Mouse (Mus musculus) embryonic facial prominence, embryonic 10.5 days (tissue): ENCODE measurements around the gene Grik4. TPM values are rescaled to one million over a fixed set of nuclear protein-coding genes. Genes with fewer than 3 reads are reported as not detected.

Experiments used
- DNase-seq: peaks from one replicate; pipeline ENCODE4 v3.0.0-alpha.2; 2017; ENCODE audit warnings: low spot score
- H3K27ac ChIP-seq: fragments of 300-500 bp; sonication (generic); replicated peaks from 2 replicates; pipeline ENCODE4 v1.5.1; 2016; ENCODE audit warnings: mild to moderate bottlenecking
- H3K27me3 ChIP-seq: fragments of 300-500 bp; sonication (generic); replicated peaks from 2 replicates; pipeline ENCODE4 v1.6.1; 2016; ENCODE audit warnings: low read depth, mild to moderate bottlenecking; ENCODE audit not compliant: poor library complexity, severe bottlenecking
- H3K36me3 ChIP-seq: fragments of 300-500 bp; sonication (generic); replicated peaks from 2 replicates; pipeline ENCODE4 v1.6.1; 2016; ENCODE audit warnings: mild to moderate bottlenecking, moderate library complexity
- H3K4me1 ChIP-seq: fragments of 300-500 bp; sonication (generic); 2 replicates; pipeline ENCODE4 v1.6.1; 2016
- H3K4me3 ChIP-seq: fragments of 300-500 bp; sonication (generic); 2 replicates; pipeline ENCODE4 v1.5.1; 2016; ENCODE audit warnings: mild to moderate bottlenecking, moderate library complexity
- H3K9me3 ChIP-seq: fragments of 300-500 bp; sonication (generic); 2 replicates; pipeline ENCODE4 v1.6.1; 2016; ENCODE audit warnings: mild to moderate bottlenecking
- WGBS: fragments of 180-500 bp; shearing (Covaris S2); methylation state at CpG from one replicate; pipeline ENCODE4 v1.1.7; 2016; 5-methylcytosine and 5-hydroxymethylcytosine counted together
- polyA plus RNA-seq: library from polyadenylated mRNA; unstranded; fragments of >200 nt; fragmentation: Nextera tagmentation; extraction: Ambion mirVana; gene quantifications from 2 replicates; pipeline ENCODE4 v1.2.1, GENCODE M21; 2016

Grik4 gene
- polyA plus RNA-seq, 1 experiment from 2014 or later: 0.96 TPM

DNA sequence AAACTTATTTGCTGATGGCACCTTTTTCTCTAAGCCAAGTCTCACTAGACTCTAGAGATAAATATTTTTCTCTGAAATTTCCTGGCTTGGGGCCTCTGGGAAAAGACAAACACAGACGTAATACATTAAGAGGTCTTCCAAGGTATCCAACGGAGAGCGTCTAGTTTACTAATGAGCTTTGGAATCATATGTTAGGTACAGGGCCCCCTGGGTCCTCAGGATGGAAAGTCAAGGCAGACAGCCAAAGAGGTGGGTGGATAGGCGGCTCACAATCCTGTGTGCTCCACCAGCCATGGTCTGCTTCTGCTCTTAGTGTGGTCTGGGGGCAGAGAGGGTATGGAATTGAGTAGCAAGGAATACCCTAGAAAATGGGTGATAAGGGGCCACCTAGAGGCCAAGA lies 223.1 kb downstream of the Grik4 start:
- no peaks in the 10 kb centered on the region for H3K9me3 ChIP-seq
- H3K4me3 ChIP-seq: no peak overlapping the region
- peaks cover 28% of the 10 kb centered on the region for H3K4me1 ChIP-seq
- no peaks in the 10 kb centered on the region; the same call in 1 of the 2 replicates for H3K27me3 ChIP-seq
- DNase-seq: no peak
- H3K36me3 ChIP-seq: no peaks in the 10 kb centered on the region
- no peak overlapping the region for H3K27ac ChIP-seq
- WGBS: 86% methylated on average over 4 of the region's 4 CpGs

DNA sequence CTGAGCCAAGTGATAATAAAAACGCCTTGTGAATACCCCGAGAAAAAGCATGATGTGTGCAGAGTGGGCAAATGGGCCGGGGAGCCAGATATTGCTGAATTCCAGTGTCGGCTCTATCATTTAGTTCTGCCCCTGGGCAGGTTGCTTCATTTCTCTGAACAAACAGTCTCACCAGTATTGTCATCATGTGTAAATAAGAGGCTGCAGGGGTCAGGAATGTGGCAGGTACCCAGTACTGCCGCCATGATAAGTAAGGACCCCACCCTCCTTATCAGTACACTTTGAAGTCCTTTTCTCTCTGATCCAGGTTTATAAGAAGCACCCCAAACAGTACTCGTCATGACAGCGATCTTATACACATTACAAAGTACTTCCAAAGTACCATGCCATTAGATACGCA lies 230.4 kb downstream of the Grik4 start:
- no peaks in the 10 kb centered on the region for H3K36me3 ChIP-seq
- 87% methylated on average over 8 of the region's 8 CpGs for WGBS

DNA sequence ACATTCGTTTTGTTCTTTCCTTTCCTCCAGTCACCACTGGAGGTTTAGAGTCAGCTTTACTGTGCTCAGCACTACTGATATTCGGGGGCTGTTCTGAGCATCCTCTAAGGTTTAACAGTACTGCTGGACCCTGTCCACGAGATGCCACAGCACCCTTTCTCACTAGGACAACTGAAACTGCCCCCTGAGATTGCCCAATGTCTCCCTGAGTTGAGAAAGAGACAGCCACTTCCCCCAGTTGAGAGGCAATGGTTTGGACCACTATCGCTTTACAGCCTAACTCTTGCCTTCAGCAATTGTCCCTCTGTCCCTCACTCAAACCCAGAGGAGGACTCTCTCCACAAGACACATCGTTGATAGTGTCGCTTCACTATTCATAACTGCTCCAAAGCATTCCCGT lies 238.4 kb downstream of the Grik4 start:
- H3K36me3 ChIP-seq: no peaks in the 10 kb centered on the region
- 78% methylated on average over 7 of the region's 7 CpGs for WGBS
- DNase-seq: no peak

More for the DNA sequence above, 230.4 kb downstream of the Grik4 start:
- no peak for DNase-seq
- H3K4me1 ChIP-seq: 0 out of 2 replicates have a peak, but pooled peaks cover 9% of the 10 kb centered on the region
- no peak overlapping the region for H3K4me3 ChIP-seq
- H3K9me3 ChIP-seq: no peaks in the 10 kb centered on the region
- H3K27me3 ChIP-seq: no peaks in the 10 kb centered on the region
- no peak overlapping the region for H3K27ac ChIP-seq

DNA sequence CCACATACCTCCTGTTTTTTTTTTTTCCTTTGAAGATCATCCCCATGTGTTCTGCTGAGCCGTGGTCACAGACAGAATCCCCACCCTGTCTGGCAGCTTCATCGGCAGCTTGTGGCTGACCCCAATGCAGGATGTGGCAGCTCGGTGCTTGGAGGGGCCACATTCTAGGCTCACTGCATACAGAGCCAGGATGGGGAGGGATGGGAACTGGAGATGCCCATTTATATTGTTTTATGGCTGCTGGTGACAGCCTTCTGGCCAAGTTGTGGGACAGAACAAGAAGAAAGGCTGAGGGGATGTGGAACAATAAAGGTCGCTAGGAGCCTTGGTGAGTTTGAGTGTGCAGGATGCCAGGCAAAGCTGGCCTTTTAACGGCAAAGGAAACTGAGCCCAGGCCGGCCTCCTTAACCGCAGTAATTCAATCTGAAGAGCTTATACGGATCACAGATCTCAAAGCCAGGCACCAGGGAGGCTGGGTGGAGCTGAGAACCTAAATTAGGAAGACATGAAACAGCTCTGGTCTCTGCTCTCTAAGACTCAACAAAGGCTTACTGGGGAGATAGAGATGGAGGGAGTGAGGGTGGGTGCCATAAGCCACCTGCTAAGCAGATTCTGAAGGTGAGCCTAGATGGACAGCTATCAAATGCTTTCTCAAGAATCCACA lies 241.0 kb downstream of the Grik4 start:
- DNase-seq: peak; percentile 19
- Histone ChIP-seq H3K4me3 (no peak overlapping the region), H3K9me3 (peaks cover 2% of the 10 kb centered on the region; the same call in 1 of the 2 replicates), H3K27me3 (no peaks in the 10 kb centered on the region), H3K4me1 (peaks cover 27% of the 10 kb centered on the region), H3K27ac (no peak overlapping the region), H3K36me3 (no peaks in the 10 kb centered on the region)
- WGBS: 55% methylated on average over 8 of the region's 8 CpGs

More for the DNA sequence above, 238.4 kb downstream of the Grik4 start:
- no peak overlapping the region for H3K4me3 ChIP-seq
- H3K27me3 ChIP-seq: no peaks in the 10 kb centered on the region
- no peaks in the 10 kb centered on the region for H3K9me3 ChIP-seq
- no peak overlapping the region for H3K27ac ChIP-seq
- H3K4me1 ChIP-seq: peaks cover 18% of the 10 kb centered on the region

DNA sequence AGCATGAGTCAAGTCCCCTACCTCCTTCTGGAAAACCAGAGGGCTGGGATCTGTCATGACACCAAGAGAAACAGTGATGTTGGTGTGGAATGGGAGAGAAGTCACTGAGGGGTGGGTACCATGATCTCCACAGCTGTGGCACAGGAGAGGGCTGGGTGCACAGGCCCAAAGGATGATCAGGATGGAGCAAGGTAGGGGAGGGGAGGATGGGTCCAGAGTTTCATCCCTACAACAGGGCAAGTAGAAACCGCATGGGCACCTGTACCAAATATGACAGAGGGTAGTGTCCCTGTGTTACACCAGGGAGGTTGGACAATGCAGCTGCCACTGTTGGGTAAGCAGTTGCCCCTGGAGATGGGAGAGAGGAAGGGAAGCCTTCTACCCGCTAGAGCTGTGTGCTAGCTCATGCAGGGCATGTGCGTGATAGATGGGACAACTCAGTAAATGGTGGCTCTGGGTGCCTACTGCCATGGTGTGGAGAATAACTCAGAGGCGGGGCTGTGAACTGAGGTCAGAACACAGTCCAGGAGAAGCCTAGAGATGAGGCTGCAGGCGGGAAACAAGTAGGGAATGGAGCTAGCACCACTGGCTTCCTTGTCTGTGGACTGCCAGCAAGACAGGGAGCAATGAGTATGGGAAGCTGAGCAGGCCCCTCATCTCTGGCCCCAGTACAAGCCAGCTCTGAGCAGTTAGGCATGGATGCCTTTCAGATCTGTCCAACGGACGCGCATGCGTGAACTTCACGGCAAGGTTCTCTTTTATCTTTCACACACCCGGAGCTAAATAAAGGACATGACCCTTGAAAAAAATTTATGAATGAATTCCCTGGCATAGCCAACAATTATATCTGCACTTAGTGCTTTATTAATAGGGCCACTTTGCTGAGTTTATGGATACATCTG lies 241.8 kb downstream of the Grik4 start:
- peaks cover 27% of the 10 kb centered on the region for H3K4me1 ChIP-seq
- WGBS: 89% methylated on average over 11 of the region's 11 CpGs
- no peaks in the 10 kb centered on the region for H3K27me3 ChIP-seq
- no peak for DNase-seq
- no peaks in the 10 kb centered on the region for H3K36me3 ChIP-seq
- H3K27ac ChIP-seq: 0 out of 2 replicates have a peak overlapping the region, but pooled peaks have one; percentile 15
- H3K9me3 ChIP-seq: peaks cover 3% of the 10 kb centered on the region; the same call in 1 of the 2 replicates
- H3K4me3 ChIP-seq: no peak overlapping the region

DNA sequence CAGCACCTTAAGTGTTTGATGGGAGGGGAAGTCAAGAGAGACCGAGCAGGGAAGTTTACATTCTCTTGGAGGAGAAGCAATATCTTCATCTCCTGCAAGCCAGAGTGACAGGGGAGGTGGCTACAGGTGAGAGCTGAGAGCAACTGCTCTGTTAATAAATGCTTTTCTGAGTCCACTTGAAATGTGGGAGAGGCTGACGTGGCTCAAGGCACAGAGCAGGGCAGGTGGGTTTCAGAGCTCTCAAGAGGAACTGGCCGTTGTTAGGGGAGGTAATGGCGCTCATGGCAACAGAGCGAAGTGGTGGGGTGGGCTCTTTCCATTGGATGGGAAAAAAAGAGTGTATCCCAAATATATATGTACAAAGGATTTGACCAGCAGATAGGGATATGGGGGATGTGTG lies 242.6 kb downstream of the Grik4 start:
- H3K27ac ChIP-seq: no peak overlapping the region
- no peak overlapping the region for H3K4me3 ChIP-seq
- WGBS: 83% methylated on average over 5 of the region's 5 CpGs
- no peaks in the 10 kb centered on the region for H3K36me3 ChIP-seq
- H3K27me3 ChIP-seq: no peaks in the 10 kb centered on the region
- no peak for DNase-seq
- peaks cover 27% of the 10 kb centered on the region for H3K4me1 ChIP-seq
- peaks cover 3% of the 10 kb centered on the region; the same call in 1 of the 2 replicates for H3K9me3 ChIP-seq

DNA sequence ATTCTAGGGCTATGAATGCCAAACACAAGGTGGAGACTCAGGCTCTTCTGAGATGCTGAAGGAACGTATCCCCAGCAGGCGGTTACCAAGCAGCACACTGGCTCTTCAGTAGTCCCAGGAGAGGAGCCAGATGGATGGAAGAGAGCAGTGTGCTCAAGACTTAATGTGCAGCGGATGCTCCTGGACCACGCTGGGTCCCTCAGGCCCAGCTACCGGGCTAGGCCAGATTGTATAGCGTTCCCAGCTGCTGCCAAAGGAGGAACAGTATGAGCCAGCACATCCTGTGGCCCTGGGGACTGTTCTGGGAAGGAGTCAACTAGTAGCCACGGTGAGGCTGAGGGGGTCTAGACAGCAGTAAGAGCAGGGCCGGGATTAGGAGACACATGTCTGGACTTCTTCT lies 251.3 kb downstream of the Grik4 start:
- Histone ChIP-seq H3K9me3 (no peaks in the 10 kb centered on the region), H3K4me3 (no peak overlapping the region), H3K36me3 (no peaks in the 10 kb centered on the region), H3K4me1 (0 out of 2 replicates have a peak, but pooled peaks cover 3% of the 10 kb centered on the region), H3K27me3 (no peaks in the 10 kb centered on the region), H3K27ac (no peak overlapping the region)
- DNase-seq: no peak
- WGBS: 85% methylated on average over 8 of the region's 8 CpGs

DNA sequence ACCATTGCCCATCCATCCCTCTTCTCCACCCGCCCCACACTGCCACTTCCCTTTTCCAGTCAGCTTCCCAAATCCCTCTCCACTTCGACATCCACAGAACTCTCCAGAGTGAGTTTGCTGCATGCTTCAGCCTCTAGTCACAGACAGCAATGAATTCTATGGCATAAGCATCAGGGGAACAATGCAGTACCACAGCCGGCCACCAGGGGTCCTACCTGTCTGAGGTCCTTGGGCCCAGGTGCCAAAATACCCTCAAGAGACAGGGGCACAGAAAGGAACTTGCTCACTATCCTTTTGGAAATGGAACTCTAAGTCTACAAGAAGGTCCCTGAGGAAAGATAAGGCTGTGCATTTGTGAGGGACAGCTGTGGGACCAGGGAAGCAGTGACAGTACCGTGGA lies 256.1 kb downstream of the Grik4 start:
- DNase-seq: peak; percentile 76
- no peaks in the 10 kb centered on the region for H3K36me3 ChIP-seq
- no peak overlapping the region for H3K27ac ChIP-seq
- 33% methylated on average over 4 of the region's 4 CpGs for WGBS
- H3K27me3 ChIP-seq: peaks cover 6% of the 10 kb centered on the region; the same call in 1 of the 2 replicates
- peaks cover 11% of the 10 kb centered on the region for H3K4me1 ChIP-seq
- no peaks in the 10 kb centered on the region for H3K9me3 ChIP-seq
- H3K4me3 ChIP-seq: no peak overlapping the region

DNA sequence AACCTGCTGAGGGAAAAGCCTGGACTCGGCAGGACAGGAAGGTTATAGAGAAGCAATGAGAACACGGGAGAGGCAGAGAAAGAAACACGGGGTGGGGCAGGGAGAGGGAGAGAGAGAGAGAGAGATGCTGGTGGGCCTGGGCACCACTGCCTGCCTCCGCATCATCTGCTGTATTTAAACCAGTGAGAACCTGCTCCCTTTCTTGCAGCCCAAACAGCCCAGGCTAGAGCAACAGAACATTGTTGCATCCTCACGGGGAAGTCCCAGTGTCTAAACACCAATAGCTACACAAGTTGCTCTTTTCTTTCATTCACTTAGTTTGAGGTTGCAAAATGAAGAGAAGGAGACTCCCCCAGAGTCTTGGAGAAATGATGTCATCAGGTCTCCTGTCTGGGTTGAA lies 258.2 kb downstream of the Grik4 start:
- peaks cover 19% of the 10 kb centered on the region for H3K4me1 ChIP-seq
- no peak for DNase-seq
- H3K9me3 ChIP-seq: no peaks in the 10 kb centered on the region
- no peak overlapping the region for H3K4me3 ChIP-seq
- no peak overlapping the region for H3K27ac ChIP-seq
- no peaks in the 10 kb centered on the region for H3K36me3 ChIP-seq
- H3K27me3 ChIP-seq: peaks cover 6% of the 10 kb centered on the region; the same call in 1 of the 2 replicates
- 85% methylated on average over 5 of the region's 5 CpGs for WGBS

DNA sequence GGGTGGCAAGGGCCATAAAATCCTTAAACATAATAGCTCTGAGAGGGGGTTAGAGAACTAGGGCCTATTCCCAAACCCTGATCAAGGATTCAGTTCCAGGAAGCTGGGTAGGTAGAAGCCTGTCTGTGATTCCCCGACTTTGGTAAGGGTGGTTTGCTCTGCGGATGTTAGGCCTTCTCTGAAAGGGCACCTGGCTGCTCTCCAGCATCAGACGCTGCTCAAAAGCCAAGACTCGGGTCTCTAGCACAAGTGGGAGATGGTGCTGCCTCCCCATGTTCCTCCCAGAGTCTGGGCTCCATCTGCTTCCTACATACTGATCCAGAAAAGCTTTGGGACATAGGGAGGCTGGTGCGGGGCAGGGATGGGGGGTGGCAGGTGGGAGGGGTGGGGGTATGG lies 270.3 kb downstream of the Grik4 start:
- Histone ChIP-seq H3K36me3 (no peaks in the 10 kb centered on the region), H3K9me3 (no peaks in the 10 kb centered on the region), H3K27me3 (no peaks in the 10 kb centered on the region; the same call in 1 of the 2 replicates), H3K4me1 (peaks cover 17% of the 10 kb centered on the region), H3K4me3 (no peak overlapping the region), H3K27ac (peak overlapping the region; percentile 24; the same call in 1 of the 2 replicates)
- DNase-seq: no peak
- 79% methylated on average over 5 of the region's 5 CpGs for WGBS

DNA sequence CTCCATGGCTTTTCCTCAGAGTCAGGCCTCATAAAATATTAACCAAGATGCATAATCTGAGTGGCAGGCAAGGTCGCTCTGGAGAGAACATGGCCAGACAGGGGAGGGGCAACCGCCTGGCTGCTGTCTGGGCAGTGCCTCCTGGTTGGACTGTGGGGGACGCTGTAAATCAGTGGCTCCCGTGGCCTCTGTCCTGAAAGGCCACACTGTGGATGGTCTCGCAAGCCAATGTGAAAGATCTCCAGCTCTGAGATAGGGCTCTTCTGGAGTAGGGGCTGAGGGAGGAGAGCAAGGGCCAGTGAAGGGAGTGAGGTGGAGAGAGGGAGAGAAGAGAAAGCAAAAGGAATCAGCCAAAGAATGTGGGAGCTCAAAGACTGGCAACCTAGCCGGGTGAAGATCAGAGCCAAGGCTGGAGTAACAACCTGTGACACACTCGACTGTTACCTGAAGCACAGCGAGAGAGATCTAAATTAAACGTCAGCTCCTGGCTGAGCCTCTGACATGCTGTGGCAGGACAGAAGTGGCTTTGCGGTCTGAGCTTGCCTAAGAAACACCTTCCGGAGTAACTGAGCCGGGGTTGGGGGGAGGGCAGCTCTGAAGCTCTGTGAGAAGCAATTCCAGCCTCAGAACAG lies 270.8 kb downstream of the Grik4 start:
- Histone ChIP-seq H3K4me1 (peaks cover 17% of the 10 kb centered on the region), H3K36me3 (no peaks in the 10 kb centered on the region), H3K4me3 (no peak overlapping the region), H3K9me3 (no peaks in the 10 kb centered on the region), H3K27ac (peak overlapping the region; percentile 55), H3K27me3 (no peaks in the 10 kb centered on the region; the same call in 1 of the 2 replicates)
- WGBS: 72% methylated on average over 12 of the region's 12 CpGs
- peak; percentile 23 for DNase-seq

DNA sequence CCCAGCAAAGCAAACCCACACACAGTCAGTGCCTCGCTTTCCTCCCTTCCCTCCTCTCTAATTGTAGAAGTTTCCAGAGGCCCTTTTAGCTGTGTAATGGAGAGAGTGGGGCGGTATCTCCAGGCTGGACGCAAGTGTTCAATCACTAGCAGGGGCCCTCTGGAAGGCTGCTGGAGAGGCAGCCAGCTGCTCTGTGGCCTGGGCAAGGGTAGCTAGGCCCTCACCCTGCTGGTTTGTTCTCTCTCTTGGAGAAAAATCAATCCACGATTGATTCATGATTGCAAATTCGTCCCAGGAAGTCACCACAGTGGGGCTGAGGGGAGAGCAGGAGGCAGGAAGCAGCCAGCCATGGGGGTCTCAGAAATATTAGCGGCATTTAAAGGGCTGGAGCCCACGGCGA lies 271.3 kb downstream of the Grik4 start:
- Histone ChIP-seq H3K9me3 (no peaks in the 10 kb centered on the region), H3K4me1 (peaks cover 17% of the 10 kb centered on the region), H3K27ac (peak overlapping the region; percentile 36; the same call in 1 of the 2 replicates), H3K27me3 (no peaks in the 10 kb centered on the region; the same call in 1 of the 2 replicates), H3K4me3 (no peak overlapping the region), H3K36me3 (no peaks in the 10 kb centered on the region)
- WGBS: 78% methylated on average over 8 of the region's 8 CpGs
- DNase-seq: no peak
